Mouse (Mus musculus) limb, embryonic 13.5 days (tissue): ENCODE results near the gene Slc16a3. TPM values are rescaled to one million over a fixed set of nuclear protein-coding genes. Genes with fewer than 3 reads are reported as not detected.

Source experiments
- ATAC-seq: fragments of 200-750 bp; cut with Nextera tagmentation; 2 replicates; pipeline ENCODE4 v1.8.0; 2017; ENCODE audit warnings: low read depth, moderate number of reproducible peaks, moderate TSS enrichment; ENCODE audit not compliant: low FRiP score
- H3K27ac ChIP-seq: fragments of 300-500 bp; sonication (generic); 2 replicates; pipeline ENCODE4 v1.5.1; 2015; ENCODE audit warnings: inconsistent platforms, mild to moderate bottlenecking, moderate library complexity
- H3K27me3 ChIP-seq: fragments of 300-500 bp; sonication (generic); 2 replicates; pipeline ENCODE4 v1.6.1; 2015; ENCODE audit warnings: mild to moderate bottlenecking, inconsistent platforms
- H3K36me3 ChIP-seq: fragments of 300-500 bp; sonication (generic); 2 replicates; pipeline ENCODE4 v1.6.1; 2015; ENCODE audit warnings: inconsistent platforms, mild to moderate bottlenecking, moderate library complexity
- H3K4me1 ChIP-seq: fragments of 300-500 bp; sonication (generic); 2 replicates; pipeline ENCODE4 v1.6.1; 2015; ENCODE audit warnings: inconsistent platforms
- H3K4me2 ChIP-seq: fragments of 300-500 bp; sonication (generic); replicated peaks from 2 replicates; pipeline ENCODE4 v1.6.1; 2015; ENCODE audit warnings: inconsistent platforms, mild to moderate bottlenecking, moderate library complexity
- H3K4me3 ChIP-seq: fragments of 300-500 bp; sonication (generic); 2 replicates; pipeline ENCODE4 v1.5.1; 2015; ENCODE audit warnings: moderate library complexity, mild to moderate bottlenecking, inconsistent platforms
- H3K9ac ChIP-seq: fragments of 300-500 bp; sonication (generic); 2 replicates; pipeline ENCODE4 v1.6.1; 2015; ENCODE audit warnings: mild to moderate bottlenecking, inconsistent platforms
- H3K9me3 ChIP-seq: fragments of 300-500 bp; sonication (generic); 2 replicates; pipeline ENCODE4 v1.6.1; 2016; ENCODE audit warnings: inconsistent platforms
- WGBS: fragments of 180-500 bp; shearing (Covaris S2); methylation state at CpG from one replicate; pipeline ENCODE4 v1.1.7; 2015; 5-methylcytosine and 5-hydroxymethylcytosine counted together
- polyA plus RNA-seq: library from polyadenylated mRNA; unstranded; fragments of >200 nt; fragmentation: Nextera tagmentation; extraction: Ambion mirVana; gene quantifications from 2 replicates; pipeline ENCODE4 v1.2.1, GENCODE M21; 2015

Slc16a3 gene
- polyA plus RNA-seq, 1 experiment from 2014 or later, result 94.1 TPM

GRCm38 (mm10) chr11:121006184-121006583, 57.9 kb downstream of the Slc16a3 start:
- 70% methylated on average over 6 of the region's 6 CpGs for WGBS
- ATAC-seq, result no peak
- H3K36me3 ChIP-seq, result no peaks in the 10 kb centered on the region
- no peak overlapping the region for H3K9ac ChIP-seq
- H3K27ac ChIP-seq, result no peak overlapping the region
- peaks cover 17% of the 10 kb centered on the region; the same call in 1 of the 2 replicates for H3K4me1 ChIP-seq
- no peaks in the 10 kb centered on the region for H3K9me3 ChIP-seq
- H3K27me3 ChIP-seq, result no peaks in the 10 kb centered on the region
- H3K4me3 ChIP-seq, result no peak overlapping the region
- no peak overlapping the region for H3K4me2 ChIP-seq

DNA sequence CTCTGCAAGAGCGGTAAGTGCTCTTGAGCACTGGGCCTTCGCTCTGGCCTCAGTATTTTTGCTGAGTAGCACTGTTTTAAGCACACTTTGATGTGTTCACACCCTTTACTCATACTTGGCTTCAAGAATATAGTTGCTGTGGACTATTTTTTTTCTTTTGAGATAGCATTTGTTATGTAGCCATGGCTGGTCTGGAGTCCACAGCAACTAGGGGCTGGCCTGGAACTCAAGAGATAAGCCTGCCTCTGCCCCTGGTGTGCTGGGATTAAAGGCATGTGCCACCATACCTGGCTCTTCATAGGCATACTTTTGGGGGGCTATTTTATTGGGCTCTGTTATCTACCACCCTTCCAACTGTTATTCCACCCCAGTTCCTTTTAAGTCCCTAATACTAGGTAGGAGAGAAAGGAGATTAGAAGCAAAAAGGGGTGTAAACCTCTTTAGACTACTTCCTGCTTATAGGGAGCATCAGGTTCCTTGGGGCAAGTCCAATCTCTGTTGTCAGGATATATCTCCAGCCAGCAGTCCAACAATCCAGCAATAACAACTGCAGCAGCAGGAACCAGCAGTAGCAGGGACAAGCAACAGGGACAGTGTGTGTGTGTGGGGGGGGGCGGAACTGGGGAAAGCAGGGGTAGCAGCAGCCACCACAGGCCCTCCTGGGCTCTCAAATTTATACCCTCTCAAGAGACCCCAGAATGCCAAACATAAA, 61.9 kb downstream of the Slc16a3 start:
- Histone ChIP-seq H3K36me3 (no peaks in the 10 kb centered on the region), H3K9me3 (no peaks in the 10 kb centered on the region), H3K4me3 (no peak overlapping the region), H3K27me3 (no peaks in the 10 kb centered on the region), H3K9ac (no peak overlapping the region), H3K27ac (no peak overlapping the region), H3K4me1 (peaks cover 13% of the 10 kb centered on the region; the same call in 1 of the 2 replicates), H3K4me2 (no peak overlapping the region)
- 92% methylated on average over 3 of the region's 3 CpGs for WGBS
- no peak for ATAC-seq

Other genes starting within 250 kb of the Slc16a3 start
- gene Cenpx, start 234.7 kb upstream of the Slc16a3 start, polyA plus RNA-seq, result 139 and 145 TPM in 2 replicates
- 66.2 and 75.4 TPM in 2 replicates for gene Lrrc45, start 234.6 kb upstream of the Slc16a3 start, polyA plus RNA-seq
- gene Rac3, start 227.0 kb upstream of the Slc16a3 start, polyA plus RNA-seq, result 66.2 and 70.5 TPM in 2 replicates
- 15.6 and 16.2 TPM in 2 replicates for gene Dcxr, start 221.2 kb upstream of the Slc16a3 start, polyA plus RNA-seq
- 7.7 and 10.1 TPM in 2 replicates for gene Cbr2, start 216.4 kb upstream of the Slc16a3 start, polyA plus RNA-seq
- 4.5 and 4.9 TPM in 2 replicates for gene Hmga1b, start 185.7 kb upstream of the Slc16a3 start, polyA plus RNA-seq
- gene Rfng, start 164.3 kb upstream of the Slc16a3 start, polyA plus RNA-seq, result 43.8 and 48.4 TPM in 2 replicates
- 240 and 241 TPM in 2 replicates for gene Gps1, start 164.2 kb upstream of the Slc16a3 start, polyA plus RNA-seq
- 66.6 TPM in 2 replicates for gene Dus1l, start 152.1 kb upstream of the Slc16a3 start, polyA plus RNA-seq
- 49.8 and 53.9 TPM in 2 replicates for gene Fasn, start 123.9 kb upstream of the Slc16a3 start, polyA plus RNA-seq
- 6.4 TPM in 2 replicates for gene Ccdc57, start 15.6 kb upstream of the Slc16a3 start, polyA plus RNA-seq
- 133 and 136 TPM in 2 replicates for gene Csnk1d, start 42.9 kb downstream of the Slc16a3 start, polyA plus RNA-seq
- 0.46 TPM in 1 of 2 replicates, not detected in the other for gene Cd7, start 90.9 kb downstream of the Slc16a3 start, polyA plus RNA-seq
- not detected in 2 replicates for gene Sectm1b, start 115.1 kb downstream of the Slc16a3 start, polyA plus RNA-seq
- 0.13 and 0.37 TPM in 2 replicates for gene Sectm1a, start 132.7 kb downstream of the Slc16a3 start, polyA plus RNA-seq
- not detected in 2 replicates for gene Tex19.2, start 170.2 kb downstream of the Slc16a3 start, polyA plus RNA-seq
- gene Tex19.1, start 197.7 kb downstream of the Slc16a3 start, polyA plus RNA-seq, result not detected in 2 replicates
- 1.2 and 1.3 TPM in 2 replicates for gene Uts2r, start 211.8 kb downstream of the Slc16a3 start, polyA plus RNA-seq